Mouse (Mus musculus): ENCODE results near the gene Abhd17a. TPM values are rescaled to one million over a fixed set of nuclear protein-coding genes. Genes with fewer than 3 reads are reported as not detected.

Gene Abhd17a
- polyA plus RNA-seq (2012): 412 and 620 TPM in 2 replicates

GRCm38 (mm10) chr10:80589879-80590854 is at the start of gene Abhd17a:
Abhd17a (minus strand) TSS chr10:80590341.

GRCm38 (mm10) chr10:80622661-80623456 is 32.7 kb upstream of the Abhd17a start, which contains the start of gene Csnk1g2:
Csnk1g2 (plus strand) TSS chr10:80622838.

GRCm38 (mm10) chr10:80605721-80606120 is 15.6 kb upstream of the Abhd17a start, which contains the start of gene Gm49322:
Gm49322 (plus strand) TSS chr10:80606021.

GRCm38 (mm10) chr10:80602698-80603325 is 12.7 kb upstream of the Abhd17a start, which contains the start of the genes Scamp4 and Adat3:
Scamp4 (plus strand) TSS chr10:80602872.
Adat3 (plus strand) TSS chr10:80602880.

GRCm38 (mm10) chr10:80577195-80578130 is 12.7 kb downstream of the Abhd17a start, which contains the start of gene Klf16:
Klf16 (minus strand) TSS chr10:80577321.

GRCm38 (mm10) chr10:80561116-80561944 is 28.8 kb downstream of the Abhd17a start, which contains the start of gene Rexo1:
Rexo1 (minus strand) TSS chr10:80561560.

GRCm38 (mm10) chr10:80538710-80539394 is 51.3 kb downstream of the Abhd17a start, which contains the start of gene Atp8b3:
Atp8b3 (minus strand) TSS chr10:80539124.

Other genes starting within 250 kb of the Abhd17a start
- gene Adamtsl5, start 241.9 kb downstream of the Abhd17a start, polyA plus RNA-seq (2012): 7.0 and 10.4 TPM in 2 replicates
- gene Plk5, start 233.9 kb downstream of the Abhd17a start, polyA plus RNA-seq (2012): 0.23 and 0.25 TPM in 2 replicates
- gene Mex3d, start 202.7 kb downstream of the Abhd17a start, polyA plus RNA-seq (2012): 29.8 and 33.4 TPM in 2 replicates
- gene Mbd3, start 190.8 kb downstream of the Abhd17a start, polyA plus RNA-seq (2012): 234 and 278 TPM in 2 replicates
- 1,352 and 1,389 TPM in 2 replicates for gene Uqcr11, start 183.5 kb downstream of the Abhd17a start, polyA plus RNA-seq (2012)
- 552 and 623 TPM in 2 replicates for gene Tcf3, start 156.7 kb downstream of the Abhd17a start, polyA plus RNA-seq (2012)
- 0.01 and 0.04 TPM in 2 replicates for gene Onecut3, start 95.5 kb downstream of the Abhd17a start, polyA plus RNA-seq (2012)
- gene Atp8b3, start 51.2 kb downstream of the Abhd17a start, polyA plus RNA-seq (2012): 0.06 and 0.09 TPM in 2 replicates
- 237 and 340 TPM in 2 replicates for gene Rexo1, start 28.8 kb downstream of the Abhd17a start, polyA plus RNA-seq (2012)
- 120 and 125 TPM in 2 replicates for gene Klf16, start 13.0 kb downstream of the Abhd17a start, polyA plus RNA-seq (2012)
- 86.8 and 101 TPM in 2 replicates for gene Scamp4, start 12.5 kb upstream of the Abhd17a start, polyA plus RNA-seq (2012)
- 13.4 and 15.6 TPM in 2 replicates for gene Adat3, start 12.5 kb upstream of the Abhd17a start, polyA plus RNA-seq (2012)
- gene Gm49322, start 15.7 kb upstream of the Abhd17a start, polyA plus RNA-seq (2012): 1.1 and 1.3 TPM in 2 replicates
- 452 and 519 TPM in 2 replicates for gene Csnk1g2, start 32.5 kb upstream of the Abhd17a start, polyA plus RNA-seq (2012)
- gene Btbd2, start 66.7 kb upstream of the Abhd17a start, polyA plus RNA-seq (2012): 133 and 134 TPM in 2 replicates
- gene Mknk2, start 87.8 kb upstream of the Abhd17a start, polyA plus RNA-seq (2012): 370 and 381 TPM in 2 replicates
- 37.5 and 39.8 TPM in 2 replicates for gene Mob3a, start 111.6 kb upstream of the Abhd17a start, polyA plus RNA-seq (2012)
- gene Izumo4, start 111.8 kb upstream of the Abhd17a start, polyA plus RNA-seq (2012): 8.4 and 16.4 TPM in 2 replicates
- 28.2 and 36.4 TPM in 2 replicates for gene Ap3d1, start 151.9 kb upstream of the Abhd17a start, polyA plus RNA-seq (2012)
- 125 and 175 TPM in 2 replicates for gene Dot1l, start 164.9 kb upstream of the Abhd17a start, polyA plus RNA-seq (2012)
- 664 and 723 TPM in 2 replicates for gene Sf3a2, start 207.9 kb upstream of the Abhd17a start, polyA plus RNA-seq (2012)
- 278 and 319 TPM in 2 replicates for gene Plekhj1, start 208.3 kb upstream of the Abhd17a start, polyA plus RNA-seq (2012)
- gene Amh, start 214.9 kb upstream of the Abhd17a start, polyA plus RNA-seq (2012): 2.5 and 3.9 TPM in 2 replicates
- gene Jsrp1, start 223.2 kb upstream of the Abhd17a start, polyA plus RNA-seq (2012): 0.26 and 2.1 TPM in 2 replicates
- gene Oaz1, start 236.3 kb upstream of the Abhd17a start, polyA plus RNA-seq (2012): 4,386 and 4,591 TPM in 2 replicates